ENCODE assay signal across 27 mouse cellular contexts in genomic region chr6:145883010-145883409, GRCm38 (mm10). TPM values are rescaled to one million over a fixed set of nuclear protein-coding genes. Genes with fewer than 3 reads are reported as not detected.
DNase-seq lines count a peak whose midpoint lies in the region; ATAC-seq lines count a peak whose summit lies in the region.
"Had no signal": no experiment of that assay in that cellular context is flagged by ENCODE, and none has a peak within 500 bp of the region (broad histone marks: within the 10 kb centered on the region; RNA-seq: fewer than 3 reads in every experiment).

No protein-coding gene starts in this region.

- WGBS in heart, embryonic 10.5 days = 77% methylated on average over 1 of the region's 1 CpGs

- H3K4me1 ChIP-seq in heart, embryonic 10.5 days = peaks cover 11% of the 10 kb centered on the region; the same call in 1 of the 2 replicates
- H3K4me1 ChIP-seq: hindbrain, embryonic 12.5 days; kidney, embryonic 15.5 days; liver, embryonic 13.5 days; midbrain, embryonic 13.5 days; stomach, embryonic 15.5 days had no signal

- H3K36me3 ChIP-seq in heart, embryonic 10.5 days = no peaks in the 10 kb centered on the region
- H3K36me3 ChIP-seq: heart, embryonic 13.5 days; hindbrain, embryonic 12.5 days; kidney, embryonic 15.5 days; liver, embryonic 13.5 days; midbrain, embryonic 13.5 days; stomach, embryonic 15.5 days had no signal

- DNase-seq in CD4-positive, CD25-positive, alpha-beta regulatory T cell, adult 2 months (ENCODE audit: low read depth, low spot score) = peak; percentile 24
- DNase-seq in induced T-regulatory cell, adult 2 months (ENCODE audit: low read depth) = peak; percentile 44
- DNase-seq in gastrocnemius, postnatal 25 days = no peak
- DNase-seq in adrenal gland, postnatal 36 days = no peak
- no peak for DNase-seq in heart, embryonic 10.5 days (ENCODE audit: low spot score)
- DNase-seq in urinary bladder, adult 2 months (ENCODE audit: low spot score) = no peak
- DNase-seq: adrenal gland, postnatal 10 days; cerebellum, adult 11-12 months; cerebellum, adult 9-11 months; heart, postnatal 10 days; kidney, adult 11 months; kidney, postnatal 25 days; left cerebral cortex, postnatal 4 days; liver, embryonic 13.5 days had no signal

- H3K9me3 ChIP-seq in heart, embryonic 10.5 days = no peaks in the 10 kb centered on the region
- H3K9me3 ChIP-seq: hindbrain, embryonic 12.5 days; kidney, embryonic 15.5 days; liver, embryonic 13.5 days; midbrain, embryonic 13.5 days; stomach, embryonic 15.5 days had no signal

- H3K27ac ChIP-seq in heart, embryonic 10.5 days = no peak overlapping the region
- H3K27ac ChIP-seq: gastrocnemius, adult 2 months; heart, embryonic 13.5 days; hindbrain, embryonic 12.5 days; hindbrain, postnatal 0 days; kidney, embryonic 15.5 days; layer of hippocampus, adult 2 months; left cerebral cortex, adult 2 months; liver, embryonic 13.5 days; midbrain, embryonic 13.5 days; stomach, embryonic 15.5 days had no signal

- no peak overlapping the region for H3K4me3 ChIP-seq in heart, embryonic 10.5 days
- H3K4me3 ChIP-seq: erythroblast, embryonic 14.5 days; gastrocnemius, adult 2 months; heart, embryonic 13.5 days; hindbrain, embryonic 12.5 days; kidney, embryonic 15.5 days; layer of hippocampus, adult 2 months; left cerebral cortex, adult 2 months; liver, embryonic 13.5 days; midbrain, embryonic 13.5 days; stomach, embryonic 15.5 days had no signal

- ATAC-seq in activated CD4-positive, CD25-positive, alpha-beta regulatory T cell, adult 4 months = peak; percentile 82
- 0 out of 2 replicates have a peak, but pooled peaks have one; percentile 52 for ATAC-seq in megakaryocyte-erythroid progenitor cell, adult 5-6 weeks (replicated peaks; ENCODE audit: low FRiP score, low TSS enrichment, poor library complexity, severe bottlenecking)
- ATAC-seq: forebrain, embryonic 16.5 days; hindbrain, postnatal 0 days; midbrain, embryonic 13.5 days had no signal

- no peaks in the 10 kb centered on the region for H3K27me3 ChIP-seq in heart, embryonic 10.5 days (ENCODE audit: insufficient read depth, poor library complexity, severe bottlenecking)
- H3K27me3 ChIP-seq: heart, embryonic 13.5 days; hindbrain, embryonic 12.5 days; kidney, embryonic 15.5 days; liver, embryonic 13.5 days; midbrain, embryonic 13.5 days; stomach, embryonic 15.5 days had no signal

RNA-seq across cellular contexts. Expression of gene Bhlhe41, which starts 17.7 kb away (rescaled TPM):
- under 1 TPM; 0.05 to 0.17 TPM for polyA plus RNA-seq in activated CD4-positive, CD25-positive, alpha-beta regulatory T cell, adult 4 months (2017; shearing (Covaris generic))
- not detected in 2 replicates for total RNA-seq in megakaryocyte-erythroid progenitor cell, adult 5-6 weeks (2014; fragmentation: Nextera tagmentation)
- 0.19 TPM in 1 of 2 replicates, not detected in the other for total RNA-seq in megakaryocyte-erythroid progenitor cell, adult 5-6 weeks (2017)
- 10 to 100 TPM; 21.1 to 40.6 TPM for total RNA-seq in gastrocnemius, postnatal 25 days (2021)
- 10 to 100 TPM; 12.3 to 16.5 TPM for total RNA-seq in adrenal gland, postnatal 36 days (2021)
- polyA plus RNA-seq in heart, embryonic 10.5 days (2016; fragmentation: Nextera tagmentation; extraction: Ambion mirVana) = 3.8 and 7.4 TPM in 2 replicates
- polyA plus RNA-seq in urinary bladder, adult 2 months (2012; rRNA removed) = 13.3 and 23.9 TPM in 2 replicates

RNA-seq across cellular contexts. Expression of gene Sspn, which starts 48.4 kb away (rescaled TPM):
- not detected for polyA plus RNA-seq in activated CD4-positive, CD25-positive, alpha-beta regulatory T cell, adult 4 months (2017; shearing (Covaris generic))
- total RNA-seq in megakaryocyte-erythroid progenitor cell, adult 5-6 weeks (2014; fragmentation: Nextera tagmentation) = not detected in 2 replicates
- not detected in 2 replicates for total RNA-seq in megakaryocyte-erythroid progenitor cell, adult 5-6 weeks (2017)
- total RNA-seq in gastrocnemius, postnatal 25 days (2021) = 10 to 100 TPM; 59.1 to 64.0 TPM
- 10 to 100 TPM; 10.5 to 18.1 TPM for total RNA-seq in adrenal gland, postnatal 36 days (2021)
- polyA plus RNA-seq in heart, embryonic 10.5 days (2016; fragmentation: Nextera tagmentation; extraction: Ambion mirVana) = 26.6 and 46.8 TPM in 2 replicates
- polyA plus RNA-seq in urinary bladder, adult 2 months (2012; rRNA removed) = 34.5 and 54.4 TPM in 2 replicates
- polyA plus RNA-seq: erythroblast, embryonic 14.5 days had no signal

Comparison
In these comparisons a context has a peak if more than half of its experiments do, and no peak if none do; other contexts are left out.
1. DNase-seq: peak in CD4-positive, CD25-positive, alpha-beta regulatory T cell, adult 2 months (single experiment) and induced T-regulatory cell, adult 2 months (single experiment); none in gastrocnemius, postnatal 25 days (single experiment), adrenal gland, postnatal 36 days (0 of 2), heart, embryonic 10.5 days (single experiment) and urinary bladder, adult 2 months (single experiment).
2. RNA of gene Bhlhe41, which starts 17.7 kb away (total RNA-seq): 21.1 to 40.6 TPM in gastrocnemius, postnatal 25 days and 12.3 to 16.5 TPM in adrenal gland, postnatal 36 days; 0.19 TPM in megakaryocyte-erythroid progenitor cell, adult 5-6 weeks; every median in the first group is over 10 times any median in the second.
3. RNA of gene Sspn, which starts 48.4 kb away (total RNA-seq): 59.1 to 64.0 TPM in gastrocnemius, postnatal 25 days and 10.5 to 18.1 TPM in adrenal gland, postnatal 36 days; not detected in megakaryocyte-erythroid progenitor cell, adult 5-6 weeks; every median in the first group is over 10 times any median in the second.